Mouse (Mus musculus) liver, adult 2 months (tissue): ENCODE data around the gene Tmod1.

Experiments
- CTCF ChIP-seq: fragments of 200-500 bp; IDR thresholded peaks from 2 replicates; pipeline ENCODE4 v1.5.1; 2011; ENCODE audit warnings: low read depth, low read length, control low read depth
- POLR2A ChIP-seq: fragments of 200-500 bp; IDR thresholded peaks from 2 replicates; pipeline ENCODE4 v1.6.1; 2011; ENCODE audit warnings: low read length, control low read depth; ENCODE audit not compliant: insufficient read depth; ENCODE audit errors: extremely low read depth

DNA sequence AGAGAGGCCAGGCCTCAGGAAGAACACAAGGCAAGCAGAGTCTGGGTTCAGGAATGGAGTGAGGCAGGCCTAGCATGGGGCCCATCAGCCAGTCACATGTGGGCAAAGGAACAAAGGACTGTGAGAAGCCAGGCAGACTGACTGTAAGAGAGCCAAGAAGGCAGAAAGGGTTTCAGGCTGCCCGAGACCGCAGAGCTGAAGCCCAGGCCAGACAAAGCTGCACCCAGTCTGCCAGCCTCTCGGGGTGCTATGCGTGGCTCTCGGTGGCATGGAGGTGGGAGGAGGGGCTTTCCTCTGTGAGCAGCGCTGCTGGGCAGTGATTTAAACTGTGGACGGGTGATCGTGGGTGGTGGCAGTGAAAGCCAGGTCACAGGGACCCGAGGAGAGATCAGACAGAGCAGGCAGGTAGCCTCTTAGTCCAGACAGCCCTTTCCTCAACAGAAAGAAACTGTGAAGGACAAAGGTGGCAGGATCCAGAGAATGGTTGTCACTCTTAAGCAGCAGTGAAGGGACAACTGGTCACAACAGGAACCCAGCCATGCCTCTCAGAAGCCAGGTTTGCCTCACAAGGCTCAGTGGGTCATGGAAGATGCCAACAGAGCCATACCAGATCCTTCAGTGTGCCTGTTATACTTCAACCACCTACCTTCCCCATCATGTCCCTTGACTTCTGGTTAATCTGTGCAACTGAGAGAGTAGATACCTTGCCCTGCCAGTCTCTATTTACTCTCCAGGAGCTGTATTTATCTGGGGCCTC is 45.9 kb downstream of the Tmod1 start:
- TF ChIP-seq CTCF (no peak), POLR2A (no peak)
